Mouse (Mus musculus): ENCODE measurements at regions not wholly inside any gene's neighbourhood (a gene's known extent, or its start where the extent isn't known, plus 50 kb on each side); places are given as distances from the start of the nearest gene placed in this dataset.

DNA sequence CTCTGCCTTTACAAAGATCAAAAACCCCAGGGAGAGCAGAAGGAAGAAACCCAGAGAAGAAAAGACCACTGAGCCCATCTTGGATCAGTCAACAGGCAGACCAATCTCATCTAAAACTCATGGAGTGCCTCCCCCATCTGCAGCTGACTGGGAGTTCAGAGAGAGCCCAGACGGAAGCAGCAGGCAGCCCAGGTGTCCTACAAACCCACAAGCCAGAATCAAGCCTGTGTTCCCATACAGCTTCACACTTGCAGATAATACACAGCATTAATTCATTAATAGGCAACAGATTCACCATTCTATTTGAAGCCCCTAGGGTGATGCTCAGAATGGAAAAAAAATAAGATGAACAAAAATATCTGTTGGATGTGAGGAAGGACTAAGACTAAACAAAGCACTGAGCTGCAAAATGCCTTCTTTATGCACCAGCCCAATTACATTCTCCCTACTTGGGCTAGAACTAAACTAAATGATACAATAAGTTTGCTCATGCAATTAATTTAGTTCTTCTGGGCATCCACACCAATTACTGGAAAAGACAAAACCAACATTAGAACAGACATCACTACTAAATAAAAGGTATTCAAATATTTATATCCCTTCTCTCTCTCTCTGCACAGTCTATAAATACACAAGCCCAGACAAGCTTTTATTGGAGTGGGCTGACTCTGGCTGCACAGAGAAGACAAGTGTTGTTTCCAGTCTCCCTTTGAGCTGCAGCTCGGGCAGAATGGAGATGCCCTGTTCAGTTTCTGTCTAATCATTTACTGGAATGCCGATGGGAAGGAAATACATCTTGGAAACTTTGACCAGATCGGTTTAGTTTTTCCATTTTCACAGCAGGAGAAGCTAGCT, 374.2 kb downstream of the Cbln4 start:
- Histone ChIP-seq H3K79me2 (ENCODE audit: control insufficient read depth, insufficient read depth, low read length, poor library complexity) (no peaks in the 10 kb centered on the region), H3K36me3 (ENCODE audit: control insufficient read depth in 1 of 2, insufficient read depth in 2 of 2, low read length in 2 of 2) (no peaks in the 10 kb centered on the region), H3K4me3 (ENCODE audit: control insufficient read depth in 1 of 2, insufficient read depth in 1 of 2, low read depth in 2 of 2, low read length in 2 of 2) (no peak overlapping the region), H3K4me1 (ENCODE audit: control insufficient read depth in 1 of 2, insufficient read depth in 2 of 2, low read length in 2 of 2) (no peaks in the 10 kb centered on the region), H3K27ac (ENCODE audit: control insufficient read depth, low read depth, low read length) (no peak overlapping the region), H3K9me3 (replicated peaks; ENCODE audit: insufficient read depth, low read length) (no peaks in the 10 kb centered on the region), H3K27me3 (ENCODE audit: control insufficient read depth in 1 of 2, insufficient read depth in 2 of 2, low read length in 2 of 2) (no peaks in the 10 kb centered on the region), H3K9ac (ENCODE audit: control insufficient read depth, low read depth, low read length, poor library complexity, severe bottlenecking) (no peak overlapping the region)
- no peak for TF ChIP-seq ETS1 (IDR thresholded peaks at IDR 0.05; ENCODE audit: low read depth, low read length)
- no peak for TF ChIP-seq MXI1 (IDR thresholded peaks at IDR 0.05; ENCODE audit: low read depth, low read length)
- no peak for TF ChIP-seq GATA1 (IDR thresholded peaks at IDR 0.05; ENCODE audit: low read depth, low read length)
- TF ChIP-seq ZNF384 (IDR thresholded peaks at IDR 0.05; ENCODE audit: low read depth, low read length) = no peak
- TF ChIP-seq MAFK (IDR thresholded peaks at IDR 0.05; ENCODE audit: borderline replicate concordance, low read depth, low read length) = no peak
- TF ChIP-seq ZC3H11A (IDR thresholded peaks at IDR 0.05; ENCODE audit: low read depth, low read length) = no peak
- TF ChIP-seq ZKSCAN1 (IDR thresholded peaks at IDR 0.05; ENCODE audit: low read depth, low read length) = no peak
- TF ChIP-seq CTCF (IDR thresholded peaks at IDR 0.05 in 2 of 3, conservative IDR thresholded peaks at IDR 0.05 in 1 of 3; ENCODE audit: control insufficient read depth in 1 of 3, insufficient read depth in 1 of 3, low read depth in 2 of 3, low read length in 3 of 3, poor library complexity in 1 of 3, severe bottlenecking in 1 of 3) = no peak
- TF ChIP-seq MYB (IDR thresholded peaks at IDR 0.05; ENCODE audit: low read depth, low read length) = no peak
- no peak for TF ChIP-seq TAL1 (IDR thresholded peaks at IDR 0.05; ENCODE audit: low read length)
- no peak for TF ChIP-seq MYC (IDR thresholded peaks at IDR 0.05; ENCODE audit: low read depth, low read length)
- TF ChIP-seq TCF12 (IDR thresholded peaks at IDR 0.05; ENCODE audit: low read depth, low read length) = no peak
- no peak for TF ChIP-seq ELF1 (IDR thresholded peaks at IDR 0.05; ENCODE audit: low read depth, low read length)
- TF ChIP-seq EP300 (IDR thresholded peaks at IDR 0.05; ENCODE audit: low read depth in 1 of 2, low read length in 2 of 2) = no peak
- no peak for DNase-seq (ENCODE audit: low read depth, low spot score)

DNA sequence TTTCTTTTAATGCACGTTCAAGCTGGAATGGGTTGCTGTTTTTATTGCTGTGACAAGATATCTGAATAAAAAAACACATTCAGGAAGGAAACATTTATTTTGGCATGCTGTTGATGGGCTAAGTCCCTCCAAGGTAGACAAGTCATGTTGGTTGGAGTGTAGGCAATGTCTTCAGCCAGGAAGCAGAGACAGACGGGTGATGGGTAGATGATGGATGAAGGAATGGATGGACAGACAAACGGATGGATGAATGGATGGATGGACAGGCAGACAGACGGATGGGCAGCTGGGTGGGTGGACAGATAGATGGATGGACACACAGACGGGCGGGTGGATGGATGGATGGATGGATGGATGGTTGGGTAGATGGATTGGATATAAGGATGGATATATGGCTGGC, 380.7 kb downstream of the Cbln4 start:
- Histone ChIP-seq H3K79me2 (ENCODE audit: control insufficient read depth, insufficient read depth, low read length, poor library complexity) (no peaks in the 10 kb centered on the region), H3K4me1 (ENCODE audit: control insufficient read depth in 1 of 2, insufficient read depth in 2 of 2, low read length in 2 of 2) (no peaks in the 10 kb centered on the region), H3K4me3 (ENCODE audit: control insufficient read depth in 1 of 2, insufficient read depth in 1 of 2, low read depth in 2 of 2, low read length in 2 of 2) (no peak overlapping the region), H3K9me3 (replicated peaks; ENCODE audit: insufficient read depth, low read length) (no peaks in the 10 kb centered on the region), H3K27ac (ENCODE audit: control insufficient read depth, low read depth, low read length) (no peak overlapping the region), H3K36me3 (ENCODE audit: control insufficient read depth in 1 of 2, insufficient read depth in 2 of 2, low read length in 2 of 2) (no peaks in the 10 kb centered on the region), H3K27me3 (ENCODE audit: control insufficient read depth in 1 of 2, insufficient read depth in 2 of 2, low read length in 2 of 2) (no peaks in the 10 kb centered on the region), H3K9ac (ENCODE audit: control insufficient read depth, low read depth, low read length, poor library complexity, severe bottlenecking) (no peak overlapping the region)
- DNase-seq (ENCODE audit: low read depth, low spot score) = no peak
- TF ChIP-seq BHLHE40 (IDR thresholded peaks at IDR 0.05; ENCODE audit: borderline replicate concordance, low read depth, low read length) (no peak), EP300 (IDR thresholded peaks at IDR 0.05; ENCODE audit: low read depth in 1 of 2, low read length in 2 of 2) (no peak), CHD2 (IDR thresholded peaks at IDR 0.05; ENCODE audit: low read length) (no peak), USF1 (IDR thresholded peaks at IDR 0.05; ENCODE audit: low read depth, low read length) (no peak)

All from MEL (cell line).